Mouse (Mus musculus) heart, embryonic 15.5 days (tissue): ENCODE data around the gene Gfap. TPM values are rescaled to one million over a fixed set of nuclear protein-coding genes. Genes with fewer than 3 reads are reported as not detected.
A peak's percentile ranks its signal among the peaks of the same experiment; 100 is the strongest.

Experiments used
- ATAC-seq: fragments of 200-750 bp; cut with Nextera tagmentation; replicated peaks from 2 replicates; pipeline ENCODE4 v1.8.0; 2017; ENCODE audit warnings: low read depth, moderate TSS enrichment; ENCODE audit not compliant: insufficient number of reproducible peaks, insufficient read depth, low FRiP score
- H3K27ac ChIP-seq: fragments of 300-500 bp; sonication (generic); 2 replicates; pipeline ENCODE4 v1.5.1; 2015; ENCODE audit warnings: mild to moderate bottlenecking, inconsistent platforms
- H3K27me3 ChIP-seq: fragments of 300-500 bp; sonication (generic); 2 replicates; pipeline ENCODE4 v1.6.1; 2015; ENCODE audit warnings: inconsistent platforms
- H3K36me3 ChIP-seq: fragments of 300-500 bp; sonication (generic); 2 replicates; pipeline ENCODE4 v1.6.1; 2015; ENCODE audit warnings: mild to moderate bottlenecking, inconsistent platforms
- H3K4me1 ChIP-seq: fragments of 300-500 bp; sonication (generic); replicated peaks from 2 replicates; pipeline ENCODE4 v1.6.1; 2015; ENCODE audit warnings: inconsistent platforms
- H3K4me2 ChIP-seq: fragments of 300-500 bp; sonication (generic); 2 replicates; pipeline ENCODE4 v1.6.1; 2015; ENCODE audit warnings: inconsistent platforms, mild to moderate bottlenecking, moderate library complexity
- H3K4me3 ChIP-seq: fragments of 300-500 bp; sonication (generic); 2 replicates; pipeline ENCODE4 v1.5.1; 2015; ENCODE audit warnings: mild to moderate bottlenecking, inconsistent platforms
- H3K9ac ChIP-seq: fragments of 300-500 bp; sonication (generic); 2 replicates; pipeline ENCODE4 v1.6.1; 2015; ENCODE audit warnings: mild to moderate bottlenecking, inconsistent platforms
- H3K9me3 ChIP-seq: fragments of 300-500 bp; sonication (generic); replicated peaks from 2 replicates; pipeline ENCODE4 v1.6.1; 2016; ENCODE audit warnings: inconsistent platforms
- WGBS: fragments of 180-500 bp; shearing (Covaris S2); methylation state at CpG from one replicate; pipeline ENCODE4 v1.1.7; 2015; ENCODE audit warnings: mixed read lengths; 5-methylcytosine and 5-hydroxymethylcytosine counted together
- polyA plus RNA-seq: library from polyadenylated mRNA; unstranded; fragments of >200 nt; fragmentation: Nextera tagmentation; extraction: Ambion mirVana; gene quantifications from 2 replicates; pipeline ENCODE4 v1.2.1, GENCODE M21; 2015

Gene Gfap
- polyA plus RNA-seq, 1 experiment from 2014 or later, result 0.11 TPM

GRCm38 (mm10) chr11:102925351-102925717 is 24.6 kb upstream of the Gfap start:
- Histone ChIP-seq H3K4me2 (peak overlapping the region; percentile 77), H3K36me3 (no peaks in the 10 kb centered on the region), H3K4me1 (peaks cover 15% of the 10 kb centered on the region), H3K4me3 (peak overlapping the region; percentile 70), H3K9ac (peak overlapping the region; percentile 40), H3K9me3 (no peaks in the 10 kb centered on the region), H3K27me3 (no peaks in the 10 kb centered on the region), H3K27ac (peak overlapping the region; percentile 85)
- WGBS, result 3% methylated on average over 10 of the region's 10 CpGs
- ATAC-seq, result no peak

- Histone ChIP-seq H3K4me3 (peak within 1 kb of the TSS; percentile 70), H3K4me1 (peaks cover 15% of the 10 kb centered on the region), H3K27me3 (no peaks in the 10 kb centered on the region), H3K4me2 (peak within 1 kb of the TSS; percentile 77), H3K36me3 (no peaks in the 10 kb centered on the region), H3K9ac (peak within 1 kb of the TSS; percentile 64), H3K27ac (peak within 1 kb of the TSS; percentile 85), H3K9me3 (no peaks in the 10 kb centered on the region)
- under 1% methylated on average over 62 of the region's 62 CpGs for WGBS
- peak; percentile 92 for ATAC-seq
These were observed 24.0 kb upstream of the Gfap start, which contains the start of gene Kif18b for GRCm38 (mm10) chr11:102924557-102925350. TSS of gene Kif18b (minus strand) at chr11:102925124.

GRCm38 (mm10) chr11:102921491-102921890 is 20.8 kb upstream of the Gfap start:
- Histone ChIP-seq H3K4me3 (no peak overlapping the region), H3K27me3 (no peaks in the 10 kb centered on the region), H3K9ac (no peak overlapping the region), H3K4me2 (no peak overlapping the region), H3K9me3 (no peaks in the 10 kb centered on the region), H3K36me3 (no peaks in the 10 kb centered on the region), H3K4me1 (peaks cover 15% of the 10 kb centered on the region), H3K27ac (no peak overlapping the region)
- 81% methylated on average over 6 of the region's 6 CpGs for WGBS
- ATAC-seq, result no peak

GRCm38 (mm10) chr11:102918077-102918476 is 17.4 kb upstream of the Gfap start:
- H3K4me3 ChIP-seq, result no peak overlapping the region
- WGBS, result 92% methylated on average over 4 of the region's 4 CpGs
- ATAC-seq, result no peak

GRCm38 (mm10) chr11:102915380-102915779 is 14.7 kb upstream of the Gfap start:
- peaks cover 52% of the 10 kb centered on the region for H3K36me3 ChIP-seq
- ATAC-seq, result no peak
- 91% methylated on average over 9 of the region's 9 CpGs for WGBS

More at GRCm38 (mm10) chr11:102918077-102918476, 17.4 kb upstream of the Gfap start:
- H3K4me1 ChIP-seq, result peaks cover 8% of the 10 kb centered on the region
- no peak overlapping the region for H3K4me2 ChIP-seq
- H3K9me3 ChIP-seq, result no peaks in the 10 kb centered on the region
- no peak overlapping the region for H3K27ac ChIP-seq
- peaks cover 33% of the 10 kb centered on the region for H3K36me3 ChIP-seq
- no peaks in the 10 kb centered on the region for H3K27me3 ChIP-seq
- no peak overlapping the region for H3K9ac ChIP-seq

GRCm38 (mm10) chr11:102911376-102911775 is 10.7 kb upstream of the Gfap start:
- Histone ChIP-seq H3K4me3 (no peak overlapping the region), H3K9me3 (no peaks in the 10 kb centered on the region), H3K4me1 (no peaks in the 10 kb centered on the region), H3K36me3 (peaks cover 88% of the 10 kb centered on the region), H3K27me3 (no peaks in the 10 kb centered on the region), H3K9ac (no peak overlapping the region), H3K27ac (no peak overlapping the region), H3K4me2 (no peak overlapping the region)
- WGBS, result 73% methylated on average over 7 of the region's 7 CpGs
- no peak for ATAC-seq

More at GRCm38 (mm10) chr11:102915380-102915779, 14.7 kb upstream of the Gfap start:
- Histone ChIP-seq H3K4me3 (no peak overlapping the region), H3K9ac (no peak overlapping the region), H3K4me2 (no peak overlapping the region), H3K27me3 (no peaks in the 10 kb centered on the region), H3K9me3 (no peaks in the 10 kb centered on the region), H3K27ac (no peak overlapping the region), H3K4me1 (no peaks in the 10 kb centered on the region)

- Histone ChIP-seq H3K4me1 (0 out of 2 replicates have a peak, but pooled peaks cover 2% of the 10 kb centered on the region), H3K4me3 (no peak overlapping the region), H3K27me3 (peaks cover 16% of the 10 kb centered on the region; the same call in 1 of the 2 replicates), H3K4me2 (no peak overlapping the region), H3K36me3 (peaks cover 31% of the 10 kb centered on the region), H3K27ac (no peak overlapping the region), H3K9me3 (no peaks in the 10 kb centered on the region), H3K9ac (no peak overlapping the region)
- 74% methylated on average over 7 of the region's 7 CpGs for WGBS
- ATAC-seq, result no peak
These were observed 2.9 kb upstream of the Gfap start for GRCm38 (mm10) chr11:102903654-102904053.

GRCm38 (mm10) chr11:102902107-102902506 is 1.4 kb upstream of the Gfap start:
- Histone ChIP-seq H3K9me3 (no peaks in the 10 kb centered on the region), H3K9ac (no peak overlapping the region), H3K4me2 (no peak overlapping the region), H3K4me1 (0 out of 2 replicates have a peak, but pooled peaks cover 2% of the 10 kb centered on the region), H3K4me3 (no peak overlapping the region), H3K36me3 (peaks cover 16% of the 10 kb centered on the region; the same call in 1 of the 2 replicates), H3K27ac (no peak overlapping the region), H3K27me3 (peaks cover 24% of the 10 kb centered on the region; the same call in 1 of the 2 replicates)
- no peak for ATAC-seq
- WGBS, result 73% methylated on average over 5 of the region's 5 CpGs

GRCm38 (mm10) chr11:102901199-102901598 is 487 bp upstream of the Gfap start:
- no peak overlapping the region for H3K4me2 ChIP-seq
- 55% methylated on average over 4 of the region's 4 CpGs for whole genome bisulfite sequencing
- ATAC-seq, result no peak

GRCm38 (mm10) chr11:102898408-102898807 is 2.3 kb downstream of the Gfap start:
- Histone ChIP-seq H3K27ac (no peak overlapping the region), H3K4me2 (no peak overlapping the region), H3K9me3 (no peaks in the 10 kb centered on the region), H3K36me3 (no peaks in the 10 kb centered on the region), H3K4me1 (peaks cover 5% of the 10 kb centered on the region), H3K9ac (no peak overlapping the region), H3K27me3 (peaks cover 60% of the 10 kb centered on the region), H3K4me3 (no peak overlapping the region)
- ATAC-seq, result no peak
- 78% methylated on average over 9 of the region's 9 CpGs for WGBS

More at GRCm38 (mm10) chr11:102901199-102901598, 487 bp upstream of the Gfap start:
- H3K4me1 ChIP-seq, result 0 out of 2 replicates have a peak, but pooled peaks cover 2% of the 10 kb centered on the region
- H3K4me3 ChIP-seq, result no peak overlapping the region
- H3K9me3 ChIP-seq, result no peaks in the 10 kb centered on the region
- no peak overlapping the region for H3K27ac ChIP-seq
- H3K27me3 ChIP-seq, result peaks cover 32% of the 10 kb centered on the region; the same call in 1 of the 2 replicates
- H3K36me3 ChIP-seq, result peaks cover 7% of the 10 kb centered on the region; the same call in 1 of the 2 replicates
- no peak overlapping the region for H3K9ac ChIP-seq

GRCm38 (mm10) chr11:102896641-102897040 is 4.1 kb downstream of the Gfap start:
- ATAC-seq, result no peak
- Histone ChIP-seq H3K4me1 (peaks cover 13% of the 10 kb centered on the region), H3K4me2 (no peak overlapping the region), H3K27me3 (peaks cover 71% of the 10 kb centered on the region), H3K27ac (no peak overlapping the region), H3K9ac (no peak overlapping the region), H3K36me3 (no peaks in the 10 kb centered on the region), H3K9me3 (no peaks in the 10 kb centered on the region), H3K4me3 (no peak overlapping the region)
- WGBS, result 69% methylated on average over 20 of the region's 20 CpGs
